Mouse (Mus musculus) lung, embryonic 14.5 days (tissue): ENCODE results near the gene Mxd1. TPM values are rescaled to one million over a fixed set of nuclear protein-coding genes. Genes with fewer than 3 reads are reported as not detected.

Experiments
- ATAC-seq: fragments of 200-750 bp; cut with Nextera tagmentation; 2 replicates; pipeline ENCODE4 v1.8.0; 2017; ENCODE audit warnings: mild to moderate bottlenecking, moderate TSS enrichment, moderate library complexity; ENCODE audit not compliant: insufficient read depth
- DNase-seq: peaks from one replicate; pipeline ENCODE4 v3.0.0-alpha.2; 2015
- H3K27ac ChIP-seq: fragments of 300-500 bp; sonication (generic); 2 replicates; pipeline ENCODE4 v1.5.1; 2014; ENCODE audit warnings: low read depth, mild to moderate bottlenecking, moderate library complexity
- H3K27me3 ChIP-seq: fragments of 300-500 bp; sonication (generic); 2 replicates; pipeline ENCODE4 v1.6.1; 2014; ENCODE audit warnings: low read length, control low read depth; ENCODE audit not compliant: insufficient read depth
- H3K36me3 ChIP-seq: fragments of 300-500 bp; sonication (generic); 2 replicates; pipeline ENCODE4 v1.6.1; 2014; ENCODE audit warnings: control low read depth; ENCODE audit not compliant: insufficient read depth
- H3K4me1 ChIP-seq: fragments of 300-500 bp; sonication (generic); 2 replicates; pipeline ENCODE4 v1.6.1; 2014; ENCODE audit warnings: antibody characterized with exemption, control low read depth; ENCODE audit not compliant: insufficient read depth
- H3K4me2 ChIP-seq: fragments of 300-500 bp; sonication (generic); 2 replicates; pipeline ENCODE4 v1.6.1; 2014; ENCODE audit warnings: mild to moderate bottlenecking
- H3K4me3 ChIP-seq: fragments of 300-500 bp; sonication (generic); 2 replicates; pipeline ENCODE4 v1.5.1; 2014; ENCODE audit warnings: low read depth, low read length
- H3K9ac ChIP-seq: fragments of 300-500 bp; sonication (generic); 2 replicates; pipeline ENCODE4 v1.6.1; 2014
- H3K9me3 ChIP-seq: fragments of 300-500 bp; sonication (generic); 2 replicates; pipeline ENCODE4 v1.6.1; 2016; ENCODE audit warnings: low read depth, low read length, control low read depth
- CTCF ChIP-seq: IDR thresholded peaks from 2 replicates; pipeline ENCODE4 v1.5.1; 2016; ENCODE audit warnings: antibody characterized with exemption, low read depth
- WGBS: fragments of 180-500 bp; shearing (Covaris S2); extraction: QIAGEN DNeasy Blood & Tissue Kit; methylation state at CpG from one replicate; pipeline ENCODE4 v1.1.7; 2014; 5-methylcytosine and 5-hydroxymethylcytosine counted together
- polyA plus RNA-seq: library from polyadenylated mRNA; unstranded; fragments of >200 nt; fragmentation: Nextera tagmentation; extraction: Ambion mirVana; gene quantifications from 2 replicates; pipeline ENCODE4 v1.2.1, GENCODE M21; 2014

The Mxd1 gene
- polyA plus RNA-seq, 1 experiment from 2014 or later = 11.3 TPM

DNA sequence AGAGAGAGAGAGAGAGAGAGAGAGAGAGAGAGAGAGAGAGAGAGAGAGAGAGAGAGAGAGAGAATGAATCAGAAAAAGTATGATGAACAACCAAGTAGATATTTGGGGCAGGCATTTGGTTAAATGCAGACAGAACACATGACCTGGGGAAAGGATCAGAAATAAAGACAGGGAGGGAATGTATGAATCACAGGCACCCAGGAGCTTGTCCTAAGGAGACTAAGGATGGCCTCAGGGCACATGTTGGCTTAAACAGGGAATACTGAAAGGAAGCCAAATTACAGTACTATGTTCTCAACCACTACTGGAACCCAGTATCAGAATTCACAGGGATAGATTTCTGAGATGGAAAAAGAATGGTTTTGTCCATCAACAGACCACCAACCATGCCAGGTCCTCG lies 18.0 kb upstream of the Mxd1 start:
- DNase-seq (no peak), ATAC-seq (no peak)
- H3K9me3 ChIP-seq = no peaks in the 10 kb centered on the region
- H3K4me3 ChIP-seq = no peak overlapping the region
- 47% methylated on average over 1 of the region's 1 CpGs for WGBS
- no peaks in the 10 kb centered on the region for H3K4me1 ChIP-seq
- H3K36me3 ChIP-seq = peaks cover 23% of the 10 kb centered on the region
- no peaks in the 10 kb centered on the region for H3K27me3 ChIP-seq
- H3K4me2 ChIP-seq = no peak overlapping the region
- no peak overlapping the region for H3K9ac ChIP-seq
- no peak overlapping the region for H3K27ac ChIP-seq
- TF ChIP-seq CTCF = no peak

DNA sequence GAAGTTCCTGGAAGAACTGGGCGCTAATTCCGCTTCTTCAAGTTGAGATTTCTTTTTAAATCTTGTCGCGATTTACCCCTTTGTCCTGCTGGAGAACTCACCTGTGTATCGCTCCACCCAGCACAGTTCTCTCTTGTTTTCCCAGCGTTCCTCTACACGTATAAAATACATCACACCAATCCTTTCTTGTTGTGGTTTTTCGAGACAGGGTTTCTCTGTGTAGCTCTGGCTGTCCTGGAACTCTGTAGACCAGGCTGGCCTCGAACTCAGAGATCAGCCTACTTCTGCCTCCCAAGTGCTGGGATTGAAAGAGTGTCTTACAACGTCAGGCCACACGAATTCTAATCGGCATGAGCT lies 15.7 kb upstream of the Mxd1 start:
- TF ChIP-seq CTCF = no peak
- H3K4me2 ChIP-seq = peak overlapping the region; percentile 66
- 34% methylated on average over 12 of the region's 12 CpGs for whole genome bisulfite sequencing
- H3K9ac ChIP-seq = peak overlapping the region; percentile 85
- peak overlapping the region; percentile 82 for H3K4me3 ChIP-seq
- peaks cover 30% of the 10 kb centered on the region for H3K36me3 ChIP-seq
- no peaks in the 10 kb centered on the region for H3K9me3 ChIP-seq
- H3K27ac ChIP-seq = 0 out of 2 replicates have a peak overlapping the region, but pooled peaks have one; percentile 48
- ATAC-seq = peak; percentile 44
- DNase-seq = no peak
- no peaks in the 10 kb centered on the region for H3K27me3 ChIP-seq
- no peaks in the 10 kb centered on the region for H3K4me1 ChIP-seq

DNA sequence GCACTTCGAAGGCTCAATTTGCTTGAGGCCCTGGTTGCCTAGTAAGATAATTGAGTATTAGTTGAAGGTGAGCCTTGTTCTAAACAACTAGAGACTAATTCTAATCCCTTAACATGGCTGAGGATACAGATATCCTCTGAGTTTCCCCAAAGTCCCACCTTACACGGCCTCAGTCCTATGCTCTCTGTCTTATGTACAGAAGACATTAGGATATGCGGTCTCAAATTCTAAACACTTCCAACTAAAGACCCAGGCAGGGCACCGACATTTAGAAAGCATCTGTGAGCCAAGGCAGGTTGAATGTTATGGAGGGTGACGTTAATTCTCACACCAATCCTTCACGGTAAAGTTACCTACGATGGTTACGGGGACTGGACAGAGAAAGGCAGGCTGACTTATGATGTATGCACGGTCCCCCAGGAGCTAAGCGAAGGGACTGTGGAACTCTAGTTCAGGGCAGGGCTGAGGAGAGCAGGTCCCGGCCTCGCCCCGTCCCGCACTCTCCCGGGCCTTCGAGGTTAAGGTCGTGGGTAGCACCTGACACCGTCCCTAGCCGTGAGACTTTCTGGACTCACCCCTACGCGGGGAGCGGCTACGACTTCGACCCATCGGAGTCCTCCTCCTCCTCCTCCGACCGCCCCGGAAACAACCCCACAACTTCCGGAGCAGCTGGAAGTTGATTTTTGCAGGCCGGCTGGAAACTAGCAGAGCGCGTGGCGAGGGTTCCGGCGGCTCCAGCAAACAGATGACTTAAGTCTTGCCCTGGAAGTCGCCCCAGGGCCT lies 15.1 kb upstream of the Mxd1 start, which contains the start of gene Snrnp27:
Snrnp27 (minus strand) TSS at position 651 of the 783 bp plus-strand sequence.
- WGBS = 2% methylated on average over 36 of the region's 36 CpGs
- no peaks in the 10 kb centered on the region for H3K4me1 ChIP-seq
- H3K9me3 ChIP-seq = no peaks in the 10 kb centered on the region
- peak within 1 kb of the TSS; percentile 66 for H3K4me2 ChIP-seq
- H3K4me3 ChIP-seq = peak within 1 kb of the TSS; percentile 82
- no peak for TF ChIP-seq CTCF
- peak within 1 kb of the TSS; percentile 58; the same call in 1 of the 2 replicates for H3K27ac ChIP-seq
- ATAC-seq (peak; percentile 91), DNase-seq (peak; percentile 96)
- H3K36me3 ChIP-seq = peaks cover 36% of the 10 kb centered on the region
- peak within 1 kb of the TSS; percentile 85 for H3K9ac ChIP-seq
- H3K27me3 ChIP-seq = no peaks in the 10 kb centered on the region

DNA sequence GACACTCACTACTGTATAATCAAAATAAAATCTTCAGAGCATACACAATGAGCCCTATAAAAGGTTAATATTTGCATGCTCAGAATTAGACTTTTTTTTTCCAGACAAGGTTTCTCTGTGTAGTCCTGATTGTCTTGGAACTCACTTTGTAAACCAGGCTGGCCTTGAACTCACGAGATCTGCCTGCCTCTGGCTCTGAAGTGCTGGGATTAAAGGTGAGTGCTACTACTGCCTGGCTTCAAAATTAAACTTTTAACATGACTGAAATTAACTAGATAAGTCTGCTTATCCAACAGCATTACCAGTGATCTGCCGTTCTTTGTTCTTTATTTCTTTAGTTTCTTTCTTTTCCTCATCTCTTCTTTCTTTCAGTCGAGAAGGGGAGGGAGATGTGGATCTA lies 12.3 kb upstream of the Mxd1 start:
- DNase-seq = no peak
- ATAC-seq = no peak
- peaks cover 64% of the 10 kb centered on the region for H3K36me3 ChIP-seq
- H3K4me2 ChIP-seq = no peak overlapping the region
- no peak overlapping the region for H3K27ac ChIP-seq
- H3K4me1 ChIP-seq = no peaks in the 10 kb centered on the region
- no peak overlapping the region for H3K4me3 ChIP-seq
- no peaks in the 10 kb centered on the region for H3K27me3 ChIP-seq
- no peaks in the 10 kb centered on the region for H3K9me3 ChIP-seq
- no peak overlapping the region for H3K9ac ChIP-seq
- WGBS = 88% methylated on average over 3 of the region's 3 CpGs
- no peak for TF ChIP-seq CTCF

DNA sequence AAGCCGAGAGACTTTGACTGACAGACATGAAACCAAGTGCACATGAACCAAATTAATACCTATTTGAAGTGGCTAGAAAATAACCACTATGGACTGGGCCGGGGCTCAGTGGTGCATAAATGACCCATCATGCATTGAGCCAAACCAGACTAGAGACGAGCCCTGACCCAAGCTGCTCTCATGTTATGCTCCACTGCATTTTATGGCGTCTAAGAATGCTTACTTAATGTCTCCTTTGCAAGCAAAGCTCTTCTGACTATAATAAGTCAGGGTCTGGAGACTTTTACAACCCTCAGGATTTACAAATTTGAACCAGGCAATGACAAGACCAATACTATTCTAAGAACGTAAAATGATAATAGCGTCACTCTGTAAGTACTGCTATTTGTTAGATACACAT lies 9.4 kb upstream of the Mxd1 start:
- WGBS = 80% methylated on average over 6 of the region's 6 CpGs
- ATAC-seq = no peak
- no peak for TF ChIP-seq CTCF
- no peak overlapping the region for H3K27ac ChIP-seq
- H3K9me3 ChIP-seq = no peaks in the 10 kb centered on the region
- H3K27me3 ChIP-seq = no peaks in the 10 kb centered on the region
- H3K36me3 ChIP-seq = peaks cover 92% of the 10 kb centered on the region
- DNase-seq = no peak
- no peak overlapping the region for H3K4me2 ChIP-seq
- no peaks in the 10 kb centered on the region for H3K4me1 ChIP-seq
- H3K9ac ChIP-seq = no peak overlapping the region
- no peak overlapping the region for H3K4me3 ChIP-seq

DNA sequence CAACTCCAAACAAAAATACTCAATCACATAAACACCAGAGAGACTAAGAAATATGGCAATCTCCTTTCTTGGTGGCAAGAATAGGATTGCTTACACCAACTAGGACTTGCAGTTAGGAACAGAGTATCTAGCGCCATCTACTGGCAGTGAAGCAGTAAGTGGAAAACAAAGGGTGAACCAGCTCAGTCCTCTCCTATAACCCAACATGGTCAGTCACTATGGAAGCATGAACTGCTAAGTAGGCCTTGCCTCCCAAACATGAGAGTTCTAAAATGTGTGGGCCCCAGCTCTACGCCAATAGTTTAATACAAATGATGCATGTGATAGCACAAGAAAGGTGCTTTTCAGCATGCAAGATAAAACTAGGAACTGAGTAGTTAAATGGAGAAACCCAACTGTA lies 1.9 kb upstream of the Mxd1 start:
- ATAC-seq = no peak
- Histone ChIP-seq H3K9me3 (no peaks in the 10 kb centered on the region), H3K9ac (no peak overlapping the region), H3K27me3 (no peaks in the 10 kb centered on the region), H3K27ac (no peak overlapping the region), H3K4me3 (no peak overlapping the region), H3K36me3 (peaks cover 39% of the 10 kb centered on the region), H3K4me1 (no peaks in the 10 kb centered on the region), H3K4me2 (no peak overlapping the region)
- DNase-seq = peak; percentile 95
- TF ChIP-seq CTCF = peak; percentile 96
- 13% methylated on average over 2 of the region's 2 CpGs for WGBS

DNA sequence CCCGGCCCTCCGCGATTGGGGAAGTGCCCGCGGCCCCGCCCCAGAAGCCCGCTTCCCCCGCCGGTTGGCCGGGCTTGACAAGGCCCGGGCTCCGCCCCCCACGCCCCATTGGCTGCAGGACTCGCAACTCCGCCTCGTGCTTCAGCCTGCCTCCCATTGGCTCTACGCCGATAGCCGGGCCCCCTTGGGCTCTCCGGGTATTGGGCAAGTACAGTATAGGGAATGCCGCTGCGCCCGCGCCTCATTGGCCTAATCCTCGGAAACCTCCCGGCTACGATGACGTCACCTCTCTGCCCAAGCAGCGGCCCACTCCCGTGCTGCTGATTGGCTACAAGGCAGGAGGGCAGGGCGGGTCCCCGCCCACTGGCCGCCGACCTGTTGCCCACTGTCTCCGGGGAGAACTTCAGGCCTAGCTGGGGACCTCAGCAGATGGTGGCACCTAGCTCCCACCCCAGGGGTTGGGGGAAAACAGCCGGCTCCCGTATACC lies 323 bp upstream of the Mxd1 start:
- peaks cover 27% of the 10 kb centered on the region for H3K36me3 ChIP-seq
- H3K4me2 ChIP-seq = peak overlapping the region; percentile 77
- no peaks in the 10 kb centered on the region for H3K9me3 ChIP-seq
- DNase-seq (peak; percentile 100), ATAC-seq (peak; percentile 100)
- H3K4me3 ChIP-seq = peak overlapping the region; percentile 91
- H3K9ac ChIP-seq = peak overlapping the region; percentile 53
- 2% methylated on average over 37 of the region's 37 CpGs for WGBS
- no peaks in the 10 kb centered on the region for H3K27me3 ChIP-seq
- no peak for TF ChIP-seq CTCF
- H3K27ac ChIP-seq = peak overlapping the region; percentile 33; the same call in 1 of the 2 replicates
- no peaks in the 10 kb centered on the region for H3K4me1 ChIP-seq
